ENCODE assay signal across 8 mouse cellular contexts in the genomic region with DNA sequence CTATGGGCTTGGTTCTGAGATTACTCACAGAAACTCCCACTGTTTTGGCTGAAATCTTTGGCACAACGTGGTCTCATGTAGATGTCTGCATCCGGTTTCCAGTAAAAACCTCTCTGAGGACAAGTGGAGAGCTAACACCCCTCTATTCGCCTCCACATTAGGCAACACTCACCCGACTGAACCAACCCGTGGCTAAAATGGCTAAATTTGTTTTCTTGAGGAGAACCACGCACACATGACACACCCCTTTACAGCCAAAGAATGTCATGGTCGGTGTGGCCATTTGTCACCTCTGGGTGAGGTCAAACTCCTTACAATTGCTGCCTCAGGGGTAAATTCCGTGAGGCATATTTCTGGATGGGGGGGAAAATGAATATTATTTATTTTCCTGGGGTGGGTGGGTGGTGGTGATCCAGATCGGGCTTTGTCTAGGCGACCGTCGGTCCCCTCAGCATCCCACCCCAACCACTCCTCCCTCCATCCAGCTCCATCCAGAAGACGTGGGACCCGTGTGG. TPM values are rescaled to one million over a fixed set of nuclear protein-coding genes. Genes with fewer than 3 reads are reported as not detected.
DNase-seq lines count a peak whose midpoint lies in the region; ATAC-seq lines count a peak whose summit lies in the region.

No protein-coding gene starts in this region.

- H3K4me3 ChIP-seq in hindbrain, embryonic 10.5 days: peak overlapping the region; percentile 71
- peak overlapping the region; percentile 48 for H3K4me3 ChIP-seq in lung, embryonic 15.5 days

- H3K27me3 ChIP-seq in hindbrain, embryonic 10.5 days (ENCODE audit: insufficient read depth, poor library complexity, severe bottlenecking): no peaks in the 10 kb centered on the region
- H3K27me3 ChIP-seq in lung, embryonic 15.5 days: no peaks in the 10 kb centered on the region; the same call in 1 of the 2 replicates

- no peaks in the 10 kb centered on the region for H3K36me3 ChIP-seq in hindbrain, embryonic 10.5 days
- no peaks in the 10 kb centered on the region for H3K36me3 ChIP-seq in lung, embryonic 15.5 days

- H3K9ac ChIP-seq in lung, embryonic 15.5 days: peak overlapping the region; percentile 55

- DNase-seq in lung, adult 18-20 months: peak; percentile 28 to 47
- no peak for DNase-seq in lung, postnatal 4 days
- peak; percentile 24 to 29 for DNase-seq in cerebellum, postnatal 14 days
- no peak for DNase-seq in hindbrain, embryonic 10.5 days (ENCODE audit: low spot score)
- no peak for DNase-seq in layer of hippocampus, adult 9-10 months (ENCODE audit: low spot score)
- DNase-seq in layer of hippocampus, postnatal 10 days (ENCODE audit: low spot score in 2 of 2): no peak
- DNase-seq in left cerebral cortex, postnatal 10 days (ENCODE audit: extremely low spot score in 1 of 2, low spot score in 2 of 2): no peak

- peak overlapping the region; percentile 98 for H3K27ac ChIP-seq in hindbrain, embryonic 10.5 days
- peak overlapping the region; percentile 86 for H3K27ac ChIP-seq in lung, embryonic 15.5 days

- peak overlapping the region; percentile 84 for H3K4me2 ChIP-seq in lung, embryonic 15.5 days

- no peak; the same call in 1 of the 2 replicates for ATAC-seq in lung, embryonic 15.5 days (ENCODE audit: borderline replicate concordance, extremely low read depth, low FRiP score, low TSS enrichment)

- H3K9me3 ChIP-seq in hindbrain, embryonic 10.5 days: no peaks in the 10 kb centered on the region
- H3K9me3 ChIP-seq in lung, embryonic 15.5 days: no peaks in the 10 kb centered on the region

- H3K4me1 ChIP-seq in hindbrain, embryonic 10.5 days (replicated peaks): peaks cover 30% of the 10 kb centered on the region
- H3K4me1 ChIP-seq in lung, embryonic 15.5 days: peaks cover 17% of the 10 kb centered on the region

- intact Hi-C loops in left cerebral cortex, postnatal 10 days (cut with DNase I): no loop called here

- WGBS in hindbrain, embryonic 10.5 days: 33% methylated on average over 14 of the region's 14 CpGs
- WGBS in lung, embryonic 15.5 days: 20% methylated on average over 14 of the region's 14 CpGs

RNA-seq across cellular contexts. Expression of a gene that starts 9.5 kb away (rescaled TPM):
- 135 and 156 TPM in 2 replicates for polyA plus RNA-seq in hindbrain, embryonic 10.5 days (2016; fragmentation: Nextera tagmentation; extraction: Ambion mirVana)
- 131 and 138 TPM in 2 replicates for polyA plus RNA-seq in lung, embryonic 15.5 days (2015; fragmentation: Nextera tagmentation; extraction: Ambion mirVana)
- 10 to 100 TPM; 64.7 to 73.8 TPM for total RNA-seq in layer of hippocampus, postnatal 10 days (2021)
- 10 to 100 TPM; 69.3 to 72.2 TPM for total RNA-seq in left cerebral cortex, postnatal 10 days (2021)

Comparison
In these comparisons a context has a peak if more than half of its experiments do, and no peak if none do; other contexts are left out.
1. DNase-seq: peak in lung, adult 18-20 months (2 of 2) and cerebellum, postnatal 14 days (2 of 2); none in lung, postnatal 4 days (0 of 2), hindbrain, embryonic 10.5 days (single experiment), layer of hippocampus, adult 9-10 months (single experiment), layer of hippocampus, postnatal 10 days (0 of 2) and left cerebral cortex, postnatal 10 days (0 of 2).